Mouse (Mus musculus): ENCODE results near the gene Ebi3. TPM values are rescaled to one million over a fixed set of nuclear protein-coding genes. Genes with fewer than 3 reads are reported as not detected.

The Ebi3 gene
- polyA plus RNA-seq, 1 experiment from 2014 or later, result 5.0 TPM

GRCm38 (mm10) chr17:55945696-55946095 is 6.7 kb upstream of the Ebi3 start:
- no peak for ATAC-seq (ENCODE audit: low read depth)
- Histone ChIP-seq H3K27me3 (no peaks in the 10 kb centered on the region; the same call in 1 of the 2 replicates), H3K9me3 (replicated peaks) (no peaks in the 10 kb centered on the region), H3K9ac (peak overlapping the region; percentile 78), H3K4me1 (replicated peaks) (peaks cover 20% of the 10 kb centered on the region), H3K4me3 (replicated peaks) (peak overlapping the region; percentile 67), H3K27ac (peak overlapping the region; percentile 93), H3K36me3 (no peaks in the 10 kb centered on the region), H3K4me2 (peak overlapping the region; percentile 83)
- no peak for DNase-seq
- WGBS (ENCODE audit: insufficient replicate concordance), result 36% methylated on average over 5 of the region's 5 CpGs

DNA sequence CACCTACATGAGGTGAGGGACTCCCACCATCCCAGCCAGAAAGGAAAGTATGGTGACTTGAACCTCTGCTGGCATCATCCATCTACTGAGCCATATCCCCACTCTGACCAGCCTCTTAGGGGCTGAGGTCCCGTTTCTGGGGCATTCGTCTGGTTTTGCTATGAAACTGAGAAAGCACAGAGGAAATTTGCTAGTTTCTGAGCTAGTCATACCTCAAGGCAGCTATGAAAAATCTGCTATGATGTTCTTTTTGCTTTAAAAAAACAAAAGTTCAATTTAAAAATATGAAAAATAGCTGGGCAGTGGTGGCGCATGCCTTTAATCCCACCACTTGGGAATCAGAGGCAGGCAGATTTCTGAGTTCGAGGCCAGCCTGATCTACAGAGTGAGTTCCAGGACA is 3.8 kb upstream of the Ebi3 start:
- H3K4me2 ChIP-seq, result no peak overlapping the region
- H3K27me3 ChIP-seq, result no peaks in the 10 kb centered on the region; the same call in 1 of the 2 replicates
- H3K27ac ChIP-seq, result no peak overlapping the region
- 74% methylated on average over 4 of the region's 4 CpGs for WGBS (ENCODE audit: insufficient replicate concordance)
- H3K4me3 ChIP-seq (replicated peaks), result no peak overlapping the region
- ATAC-seq (ENCODE audit: low read depth) (no peak), DNase-seq (no peak)
- H3K9ac ChIP-seq, result no peak overlapping the region
- no peaks in the 10 kb centered on the region for H3K9me3 ChIP-seq (replicated peaks)
- H3K4me1 ChIP-seq (replicated peaks), result peaks cover 17% of the 10 kb centered on the region
- H3K36me3 ChIP-seq, result no peaks in the 10 kb centered on the region

- H3K9ac ChIP-seq, result no peak within 1 kb of the TSS
- no peaks in the 10 kb centered on the region for H3K36me3 ChIP-seq
- ATAC-seq (ENCODE audit: low read depth) (no peak), DNase-seq (no peak)
- peaks cover 14% of the 10 kb centered on the region for H3K4me1 ChIP-seq (replicated peaks)
- no peak within 1 kb of the TSS for H3K27ac ChIP-seq
- no peak within 1 kb of the TSS for H3K4me3 ChIP-seq (replicated peaks)
- H3K9me3 ChIP-seq (replicated peaks), result no peaks in the 10 kb centered on the region
- H3K4me2 ChIP-seq, result no peak within 1 kb of the TSS
- WGBS (ENCODE audit: insufficient replicate concordance), result 71% methylated on average over 2 of the region's 2 CpGs
- H3K27me3 ChIP-seq, result peaks cover 3% of the 10 kb centered on the region; the same call in 1 of the 2 replicates
These were observed 3.0 kb upstream of the Ebi3 start, which contains the start of gene Zfp119b for GRCm38 (mm10) chr17:55949400-55949799. Gene Zfp119b, minus strand, starts transcription at chr17:55949500.

GRCm38 (mm10) chr17:55950601-55951000 is 1.8 kb upstream of the Ebi3 start:
- Histone ChIP-seq H3K27me3 (peaks cover 11% of the 10 kb centered on the region; the same call in 1 of the 2 replicates), H3K4me2 (no peak overlapping the region), H3K4me1 (replicated peaks) (peaks cover 11% of the 10 kb centered on the region), H3K9me3 (replicated peaks) (no peaks in the 10 kb centered on the region), H3K27ac (no peak overlapping the region), H3K9ac (no peak overlapping the region), H3K4me3 (replicated peaks) (no peak overlapping the region), H3K36me3 (no peaks in the 10 kb centered on the region)
- no peak for DNase-seq
- ATAC-seq (ENCODE audit: low read depth), result no peak
- WGBS (ENCODE audit: insufficient replicate concordance), result 71% methylated on average over 9 of the region's 9 CpGs

DNA sequence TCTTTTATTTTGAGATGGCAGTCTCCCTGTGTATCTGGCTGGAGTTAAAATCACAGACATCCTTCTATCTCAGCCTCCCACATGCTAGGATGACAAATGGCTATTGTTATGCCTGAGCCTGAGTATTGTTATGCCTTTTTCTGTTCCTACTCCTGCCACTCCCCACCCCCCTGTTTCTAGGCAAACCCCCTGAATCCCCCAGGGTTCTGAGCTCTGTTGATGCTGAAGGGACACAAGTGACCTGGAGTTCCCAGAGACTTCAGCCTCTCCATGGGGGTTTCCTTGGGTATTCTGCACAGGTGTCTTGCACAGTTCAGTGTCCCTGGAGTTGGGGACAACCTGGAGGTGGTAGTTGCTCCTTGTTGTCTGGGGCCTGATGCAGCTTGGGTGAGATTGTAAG is 399 bp upstream of the Ebi3 start:
- no peak for DNase-seq
- Histone ChIP-seq H3K4me1 (replicated peaks) (peaks cover 16% of the 10 kb centered on the region), H3K4me3 (replicated peaks) (no peak overlapping the region), H3K36me3 (no peaks in the 10 kb centered on the region), H3K27me3 (peaks cover 11% of the 10 kb centered on the region; the same call in 1 of the 2 replicates), H3K27ac (no peak overlapping the region), H3K9me3 (replicated peaks) (no peaks in the 10 kb centered on the region), H3K4me2 (no peak overlapping the region), H3K9ac (no peak overlapping the region)
- no peak for ATAC-seq (ENCODE audit: low read depth)

DNA sequence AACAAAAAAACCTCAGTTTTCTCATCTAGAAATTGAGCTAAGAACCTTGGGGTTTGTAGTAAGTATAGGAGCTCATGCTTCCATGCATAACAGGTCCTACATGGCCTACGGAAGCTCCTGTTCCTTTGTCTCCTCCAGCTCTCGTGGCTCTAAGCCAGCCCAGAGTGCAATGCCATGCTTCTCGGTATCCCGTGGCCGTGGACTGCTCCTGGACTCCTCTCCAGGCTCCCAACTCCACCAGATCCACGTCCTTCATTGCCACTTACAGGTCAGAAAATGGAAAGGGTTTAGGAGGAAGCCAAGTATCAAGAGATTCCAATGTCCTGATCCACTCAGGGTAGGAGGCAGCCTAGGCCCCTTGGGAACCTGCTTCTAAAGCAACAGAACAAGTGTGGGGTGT is 1.3 kb downstream of the Ebi3 start:
- no peak overlapping the region for H3K4me3 ChIP-seq (replicated peaks)
- no peak overlapping the region for H3K4me2 ChIP-seq
- no peaks in the 10 kb centered on the region for H3K36me3 ChIP-seq
- ATAC-seq (ENCODE audit: low read depth) (no peak), DNase-seq (no peak)
- H3K9me3 ChIP-seq (replicated peaks), result no peaks in the 10 kb centered on the region
- 61% methylated on average over 6 of the region's 6 CpGs for WGBS (ENCODE audit: insufficient replicate concordance)
- no peak overlapping the region for H3K27ac ChIP-seq
- peaks cover 11% of the 10 kb centered on the region; the same call in 1 of the 2 replicates for H3K27me3 ChIP-seq
- peaks cover 33% of the 10 kb centered on the region for H3K4me1 ChIP-seq (replicated peaks)
- H3K9ac ChIP-seq, result no peak overlapping the region

- no peak for DNase-seq
- H3K9ac ChIP-seq, result no peak overlapping the region
These were observed 1.8 kb downstream of the Ebi3 start for GRCm38 (mm10) chr17:55954229-55954628.

GRCm38 (mm10) chr17:55956129-55956528 is 3.7 kb downstream of the Ebi3 start:
- Histone ChIP-seq H3K4me1 (replicated peaks) (peaks cover 49% of the 10 kb centered on the region), H3K36me3 (peaks cover 8% of the 10 kb centered on the region), H3K4me2 (peak overlapping the region; percentile 77), H3K9me3 (replicated peaks) (no peaks in the 10 kb centered on the region), H3K4me3 (replicated peaks) (peak overlapping the region; percentile 63), H3K27ac (no peak overlapping the region), H3K9ac (peak overlapping the region; percentile 66), H3K27me3 (peaks cover 11% of the 10 kb centered on the region; the same call in 1 of the 2 replicates)
- WGBS (ENCODE audit: insufficient replicate concordance), result 3% methylated on average over 26 of the region's 26 CpGs
- peak; percentile 76 for DNase-seq
- ATAC-seq (ENCODE audit: low read depth), result peak; percentile 22

More at GRCm38 (mm10) chr17:55954229-55954628, 1.8 kb downstream of the Ebi3 start:
- WGBS (ENCODE audit: insufficient replicate concordance), result 37% methylated on average over 16 of the region's 16 CpGs
- Histone ChIP-seq H3K9me3 (replicated peaks) (no peaks in the 10 kb centered on the region), H3K4me3 (replicated peaks) (no peak overlapping the region), H3K36me3 (no peaks in the 10 kb centered on the region), H3K4me1 (replicated peaks) (peaks cover 33% of the 10 kb centered on the region), H3K4me2 (no peak overlapping the region), H3K27ac (no peak overlapping the region), H3K27me3 (peaks cover 11% of the 10 kb centered on the region; the same call in 1 of the 2 replicates)
- no peak for ATAC-seq (ENCODE audit: low read depth)

GRCm38 (mm10) chr17:55956591-55956990 is 4.2 kb downstream of the Ebi3 start:
- no peak overlapping the region for H3K27ac ChIP-seq
- DNase-seq (no peak), ATAC-seq (ENCODE audit: low read depth) (no peak)
- H3K36me3 ChIP-seq, result peaks cover 12% of the 10 kb centered on the region
- 42% methylated on average over 6 of the region's 6 CpGs for WGBS (ENCODE audit: insufficient replicate concordance)
- H3K9me3 ChIP-seq (replicated peaks), result no peaks in the 10 kb centered on the region
- H3K27me3 ChIP-seq, result peaks cover 11% of the 10 kb centered on the region; the same call in 1 of the 2 replicates
- H3K4me1 ChIP-seq (replicated peaks), result peaks cover 49% of the 10 kb centered on the region
- peak overlapping the region; percentile 77 for H3K4me2 ChIP-seq
- peak overlapping the region; percentile 66; the same call in 1 of the 2 replicates for H3K9ac ChIP-seq
- H3K4me3 ChIP-seq (replicated peaks), result peak overlapping the region; percentile 63

GRCm38 (mm10) chr17:55957168-55957567 is 4.7 kb downstream of the Ebi3 start:
- peak; percentile 68 for DNase-seq
- WGBS (ENCODE audit: insufficient replicate concordance), result 19% methylated on average over 9 of the region's 9 CpGs
- no peaks in the 10 kb centered on the region for H3K9me3 ChIP-seq (replicated peaks)
- H3K4me1 ChIP-seq (replicated peaks), result peaks cover 50% of the 10 kb centered on the region
- no peak overlapping the region for H3K27ac ChIP-seq
- H3K36me3 ChIP-seq, result peaks cover 18% of the 10 kb centered on the region
- no peak overlapping the region for H3K9ac ChIP-seq
- 0 out of 2 replicates have a peak overlapping the region, but pooled peaks have one; percentile 7 for H3K4me2 ChIP-seq
- peaks cover 11% of the 10 kb centered on the region; the same call in 1 of the 2 replicates for H3K27me3 ChIP-seq
- no peak for ATAC-seq (ENCODE audit: low read depth)
- H3K4me3 ChIP-seq (replicated peaks), result no peak overlapping the region

DNA sequence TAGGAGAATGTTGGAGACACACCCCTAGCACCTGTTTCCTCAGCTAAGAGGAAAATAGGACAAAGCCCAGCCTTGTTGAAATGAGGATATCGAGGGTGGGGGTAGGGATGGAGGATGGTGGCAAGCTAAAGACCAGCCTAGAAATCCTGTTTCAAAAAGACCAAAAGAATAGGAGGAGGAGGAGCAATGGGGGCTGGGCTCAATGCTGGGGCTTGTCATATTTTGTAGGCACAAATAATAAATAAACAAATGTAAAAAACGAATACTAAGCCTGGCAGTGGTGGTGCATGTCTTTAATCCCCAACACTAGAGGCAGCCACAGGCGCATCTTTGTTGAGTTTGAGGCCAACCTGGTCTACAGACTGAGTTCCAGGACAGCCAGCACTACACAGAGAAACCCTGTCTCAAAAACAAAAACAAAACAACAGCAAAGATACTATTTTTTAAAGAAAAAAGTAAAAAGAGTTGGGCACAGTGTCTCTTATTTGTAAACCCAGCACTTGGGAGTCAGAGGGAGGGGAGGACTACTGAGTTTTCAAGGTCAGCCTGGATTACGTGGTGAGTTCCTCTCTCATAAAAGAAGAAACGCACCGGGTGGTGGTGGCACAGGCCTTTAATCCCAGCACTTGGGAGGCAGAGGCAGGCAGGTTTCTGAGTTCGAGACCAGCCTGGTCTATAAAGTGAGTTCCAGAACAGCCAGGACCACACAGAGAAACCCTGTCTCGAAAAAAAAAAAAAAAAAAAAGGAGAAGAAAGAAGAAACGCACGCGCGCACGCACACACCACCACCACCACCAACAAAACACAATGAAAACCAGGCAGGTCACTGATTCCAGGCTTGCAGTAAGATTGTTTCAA is 5.5 kb downstream of the Ebi3 start:
- Histone ChIP-seq H3K27me3 (peaks cover 11% of the 10 kb centered on the region; the same call in 1 of the 2 replicates), H3K4me3 (replicated peaks) (peak overlapping the region; percentile 66), H3K4me1 (replicated peaks) (peaks cover 55% of the 10 kb centered on the region), H3K9ac (peak overlapping the region; percentile 75), H3K4me2 (peak overlapping the region; percentile 83), H3K27ac (peak overlapping the region; percentile 89), H3K9me3 (replicated peaks) (no peaks in the 10 kb centered on the region), H3K36me3 (peaks cover 23% of the 10 kb centered on the region)
- no peak for ATAC-seq (ENCODE audit: low read depth)
- DNase-seq, result no peak
- 64% methylated on average over 13 of the region's 13 CpGs for WGBS (ENCODE audit: insufficient replicate concordance)

All from liver, embryonic 13.5 days (tissue).